Mouse (Mus musculus) forebrain, embryonic 11.5 days (tissue): ENCODE data around the gene Olfr1122. TPM values are rescaled to one million over a fixed set of nuclear protein-coding genes. Genes with fewer than 3 reads are reported as not detected.

Experiments used
- ATAC-seq: fragments of 200-750 bp; cut with Nextera tagmentation; replicated peaks from 2 replicates; pipeline ENCODE4 v1.8.0; 2017; ENCODE audit warnings: moderate TSS enrichment; ENCODE audit not compliant: low FRiP score
- DNase-seq: peaks from one replicate; pipeline ENCODE4 v3.0.0-alpha.2; 2017; ENCODE audit warnings: low spot score
- H3K27ac ChIP-seq: fragments of 300-500 bp; sonication (generic); 2 replicates; pipeline ENCODE4 v1.5.1; 2014; ENCODE audit warnings: low read depth, low read length
- H3K27me3 ChIP-seq: fragments of 300-500 bp; sonication (generic); 2 replicates; pipeline ENCODE4 v1.6.1; 2014; ENCODE audit warnings: mild to moderate bottlenecking, low read length, mixed read lengths; ENCODE audit not compliant: control insufficient read depth, insufficient read depth
- H3K36me3 ChIP-seq: fragments of 300-500 bp; sonication (generic); 2 replicates; pipeline ENCODE4 v1.6.1; 2014; ENCODE audit warnings: mild to moderate bottlenecking, low read length, moderate library complexity, mixed read lengths; ENCODE audit not compliant: control insufficient read depth, insufficient read depth
- H3K4me1 ChIP-seq: fragments of 300-500 bp; sonication (generic); replicated peaks from 2 replicates; pipeline ENCODE4 v1.6.1; 2014; ENCODE audit warnings: low read length, mixed read lengths; ENCODE audit not compliant: control insufficient read depth, insufficient read depth
- H3K4me2 ChIP-seq: fragments of 300-500 bp; sonication (generic); 2 replicates; pipeline ENCODE4 v1.6.1; 2014; ENCODE audit warnings: low read depth, mild to moderate bottlenecking, low read length, moderate library complexity, mixed read lengths; ENCODE audit not compliant: severe bottlenecking
- H3K4me3 ChIP-seq: fragments of 300-500 bp; sonication (generic); 2 replicates; pipeline ENCODE4 v1.5.1; 2014; ENCODE audit warnings: low read depth, low read length
- H3K9ac ChIP-seq: fragments of 300-500 bp; sonication (generic); 2 replicates; pipeline ENCODE4 v1.6.1; 2014; ENCODE audit warnings: low read length
- H3K9me3 ChIP-seq: fragments of 300-500 bp; sonication (generic); 2 replicates; pipeline ENCODE4 v1.6.1; 2016; ENCODE audit warnings: low read length, mixed read lengths; ENCODE audit not compliant: control insufficient read depth
- WGBS: fragments of 180-500 bp; shearing (Covaris S2); extraction: QIAGEN DNeasy Blood & Tissue Kit; methylation state at CpG from one replicate; pipeline ENCODE4 v1.1.7; 2014; 5-methylcytosine and 5-hydroxymethylcytosine counted together
- polyA plus RNA-seq: library from polyadenylated mRNA; unstranded; fragments of >200 nt; fragmentation: Nextera tagmentation; extraction: Ambion mirVana; gene quantifications from 2 replicates; pipeline ENCODE4 v1.2.1, GENCODE M21; 2014

The Olfr1122 gene
- polyA plus RNA-seq, 1 experiment from 2014 or later, result not detected

- Histone ChIP-seq H3K27ac (no peak within 1 kb of the TSS), H3K36me3 (no peaks in the 10 kb centered on the region), H3K27me3 (no peaks in the 10 kb centered on the region), H3K4me1 (no peaks in the 10 kb centered on the region), H3K9ac (no peak within 1 kb of the TSS), H3K9me3 (no peaks in the 10 kb centered on the region), H3K4me3 (no peak within 1 kb of the TSS), H3K4me2 (no peak within 1 kb of the TSS)
- ATAC-seq (no peak), DNase-seq (no peak)
- 82% methylated on average over 1 of the region's 1 CpGs for WGBS
Measured at GRCm38 (mm10) chr2:87429975-87430374, 44.3 kb downstream of the Olfr1122 start, which contains the start of gene Olfr1124. Gene Olfr1124 (plus strand): TSS chr2:87430275.

GRCm38 (mm10) chr2:87437731-87438130, 52.1 kb downstream of the Olfr1122 start:
- 94% methylated on average over 16 of the region's 16 CpGs for WGBS
- no peak overlapping the region for H3K27ac ChIP-seq
- no peak overlapping the region for H3K4me3 ChIP-seq
- DNase-seq (no peak), ATAC-seq (no peak)
- H3K4me1 ChIP-seq, result no peaks in the 10 kb centered on the region
- H3K9ac ChIP-seq, result no peak overlapping the region
- H3K9me3 ChIP-seq, result no peaks in the 10 kb centered on the region
- H3K4me2 ChIP-seq, result no peak overlapping the region
- H3K36me3 ChIP-seq, result no peaks in the 10 kb centered on the region
- H3K27me3 ChIP-seq, result no peaks in the 10 kb centered on the region

Other genes with a start within 250 kb of the Olfr1122 start
- gene Olfr1110, start 245.5 kb upstream of the Olfr1122 start, polyA plus RNA-seq, result not detected in 2 replicates
- not detected in 2 replicates for gene Olfr1111, start 233.2 kb upstream of the Olfr1122 start, polyA plus RNA-seq
- gene Olfr1112, start 198.1 kb upstream of the Olfr1122 start, polyA plus RNA-seq, result not detected in 2 replicates
- not detected in 2 replicates for gene Olfr1113, start 176.9 kb upstream of the Olfr1122 start, polyA plus RNA-seq
- not detected in 2 replicates for gene Olfr1115, start 137.8 kb upstream of the Olfr1122 start, polyA plus RNA-seq
- not detected in 2 replicates for gene Olfr1116, start 118.3 kb upstream of the Olfr1122 start, polyA plus RNA-seq
- gene Olfr1118, start 78.3 kb upstream of the Olfr1122 start, polyA plus RNA-seq, result not detected in 2 replicates
- gene Olfr1120, start 31.0 kb upstream of the Olfr1122 start, polyA plus RNA-seq, result not detected in 2 replicates
- not detected in 2 replicates for gene Olfr1121, start 16.0 kb upstream of the Olfr1122 start, polyA plus RNA-seq
- gene Olfr1123, start 30.8 kb downstream of the Olfr1122 start, polyA plus RNA-seq, result not detected in 2 replicates
- gene Olfr1124, start 44.4 kb downstream of the Olfr1122 start, polyA plus RNA-seq, result 0.09 and 0.21 TPM in 2 replicates
- not detected in 2 replicates for gene Olfr1126, start 68.1 kb downstream of the Olfr1122 start, polyA plus RNA-seq
- not detected in 2 replicates for gene Pramel7, start 111.2 kb downstream of the Olfr1122 start, polyA plus RNA-seq
- not detected in 2 replicates for gene Pramel6, start 120.7 kb downstream of the Olfr1122 start, polyA plus RNA-seq
- gene Olfr153, start 145.9 kb downstream of the Olfr1122 start, polyA plus RNA-seq, result not detected in 2 replicates
- gene Olfr1128, start 159.7 kb downstream of the Olfr1122 start, polyA plus RNA-seq, result not detected in 2 replicates
- not detected in 2 replicates for gene Olfr1129, start 188.1 kb downstream of the Olfr1122 start, polyA plus RNA-seq
- gene Olfr1130, start 220.4 kb downstream of the Olfr1122 start, polyA plus RNA-seq, result not detected in 2 replicates
- not detected in 2 replicates for gene Olfr1131, start 241.3 kb downstream of the Olfr1122 start, polyA plus RNA-seq